Mouse (Mus musculus) cortical plate, adult 2 months (tissue): ENCODE results near the gene Vrk1. TPM values are rescaled to one million over a fixed set of nuclear protein-coding genes. Genes with fewer than 3 reads are reported as not detected.
A peak's percentile ranks its signal among the peaks of the same experiment; 100 is the strongest.

ENCODE experiments used
- H3K27ac ChIP-seq: fragments of 200-500 bp; 2 replicates; pipeline ENCODE4 v1.5.1; 2012; ENCODE audit warnings: low read length, control low read depth, inconsistent platforms; ENCODE audit not compliant: insufficient read depth
- H3K4me1 ChIP-seq: fragments of 200-500 bp; 2 replicates; pipeline ENCODE4 v1.6.1; 2011; ENCODE audit warnings: low read length; ENCODE audit not compliant: control insufficient read depth, insufficient read depth
- H3K4me3 ChIP-seq: fragments of 200-500 bp; 2 replicates; pipeline ENCODE4 v1.5.1; 2011; ENCODE audit warnings: mild to moderate bottlenecking, low read length, control low read depth; ENCODE audit not compliant: insufficient read depth
- CTCF ChIP-seq: fragments of 200-500 bp; IDR thresholded peaks from 2 replicates; pipeline ENCODE4 v1.5.1; 2011; ENCODE audit warnings: mild to moderate bottlenecking, control low read depth, low read length; ENCODE audit not compliant: insufficient read depth; ENCODE audit errors: extremely low read depth
- POLR2A ChIP-seq: fragments of 200-500 bp; IDR thresholded peaks from 2 replicates; pipeline ENCODE4 v1.6.1; 2011; ENCODE audit warnings: mild to moderate bottlenecking, low read length, control low read depth; ENCODE audit not compliant: insufficient read depth; ENCODE audit errors: extremely low read depth
- polyA plus RNA-seq: library from polyadenylated mRNA; depleted of rRNA; stranded (reverse); fragments of >200 nt; gene quantifications from 2 replicates; pipeline ENCODE4 v1.2.3, GENCODE M21; 2012; rRNA removed

Vrk1 gene
- polyA plus RNA-seq, result 14.0 and 15.5 TPM in 2 replicates

DNA sequence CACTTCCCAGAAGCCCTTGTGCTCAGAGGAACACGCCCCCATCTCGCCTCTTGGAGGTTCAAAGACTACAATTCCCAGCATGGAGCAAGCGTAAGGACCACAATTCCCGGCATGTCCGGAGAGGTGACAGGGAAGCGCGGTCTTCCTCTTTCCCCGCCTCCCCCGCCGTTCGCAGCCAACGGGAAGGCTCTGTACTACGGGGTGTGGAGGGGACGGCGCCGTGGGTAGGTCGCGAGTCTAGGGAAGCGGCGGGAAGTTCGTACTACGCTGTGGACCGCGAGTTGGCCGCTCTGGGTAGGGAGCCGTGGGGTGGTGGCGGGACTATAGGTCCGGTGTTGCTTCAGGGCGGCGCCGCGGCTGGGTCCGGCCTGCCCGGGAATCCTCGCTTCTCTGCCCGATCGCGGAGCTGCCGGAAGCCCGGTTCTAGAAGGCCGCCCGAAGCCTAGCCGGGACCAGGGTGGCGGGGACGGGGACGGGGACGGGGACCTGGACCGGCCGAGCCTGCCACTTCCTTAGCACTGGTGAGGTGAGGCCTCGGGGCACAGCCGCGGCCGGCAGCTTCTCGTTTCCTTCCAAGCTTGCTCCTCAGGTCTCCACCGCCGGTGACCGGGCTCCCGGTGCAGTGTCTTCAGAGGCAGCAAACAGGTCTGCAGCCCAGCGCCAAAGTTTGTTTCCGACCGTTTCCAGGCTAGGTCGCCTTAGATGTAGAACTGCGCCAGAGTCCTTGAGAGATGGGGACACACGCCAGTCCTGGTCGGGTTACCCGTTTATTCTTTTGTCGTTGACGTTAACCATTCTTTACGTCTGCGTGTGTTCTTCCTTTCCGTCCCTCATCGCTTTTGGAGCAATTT, at the start of gene Vrk1:
TSS of gene Vrk1 (plus strand) at position 164 of the 851 bp plus-strand sequence.
- TF ChIP-seq POLR2A, result no peak
- TF ChIP-seq CTCF, result no peak
- Histone ChIP-seq H3K4me1 (no peaks in the 10 kb centered on the region), H3K27ac (no peak within 1 kb of the TSS)

GRCm38 (mm10) chr12:105960592-105961330, 49.3 kb upstream of the Vrk1 start:
- 0 out of 2 replicates have a peak, but pooled peaks cover 2% of the 10 kb centered on the region for H3K4me1 ChIP-seq
- H3K4me3 ChIP-seq, result no peak overlapping the region
- no peak for TF ChIP-seq CTCF
- no peak for TF ChIP-seq POLR2A
- peak overlapping the region; percentile 31; the same call in 1 of the 2 replicates for H3K27ac ChIP-seq

More for the DNA sequence above, at the start of gene Vrk1:
- peak within 1 kb of the TSS; percentile 54 for H3K4me3 ChIP-seq

- no peak overlapping the region for H3K4me3 ChIP-seq
- H3K27ac ChIP-seq, result no peak overlapping the region
- no peaks in the 10 kb centered on the region for H3K4me1 ChIP-seq
- TF ChIP-seq POLR2A, result no peak
- TF ChIP-seq CTCF, result no peak
Measured at GRCm38 (mm10) chr12:105961667-105962066, 48.4 kb upstream of the Vrk1 start.

DNA sequence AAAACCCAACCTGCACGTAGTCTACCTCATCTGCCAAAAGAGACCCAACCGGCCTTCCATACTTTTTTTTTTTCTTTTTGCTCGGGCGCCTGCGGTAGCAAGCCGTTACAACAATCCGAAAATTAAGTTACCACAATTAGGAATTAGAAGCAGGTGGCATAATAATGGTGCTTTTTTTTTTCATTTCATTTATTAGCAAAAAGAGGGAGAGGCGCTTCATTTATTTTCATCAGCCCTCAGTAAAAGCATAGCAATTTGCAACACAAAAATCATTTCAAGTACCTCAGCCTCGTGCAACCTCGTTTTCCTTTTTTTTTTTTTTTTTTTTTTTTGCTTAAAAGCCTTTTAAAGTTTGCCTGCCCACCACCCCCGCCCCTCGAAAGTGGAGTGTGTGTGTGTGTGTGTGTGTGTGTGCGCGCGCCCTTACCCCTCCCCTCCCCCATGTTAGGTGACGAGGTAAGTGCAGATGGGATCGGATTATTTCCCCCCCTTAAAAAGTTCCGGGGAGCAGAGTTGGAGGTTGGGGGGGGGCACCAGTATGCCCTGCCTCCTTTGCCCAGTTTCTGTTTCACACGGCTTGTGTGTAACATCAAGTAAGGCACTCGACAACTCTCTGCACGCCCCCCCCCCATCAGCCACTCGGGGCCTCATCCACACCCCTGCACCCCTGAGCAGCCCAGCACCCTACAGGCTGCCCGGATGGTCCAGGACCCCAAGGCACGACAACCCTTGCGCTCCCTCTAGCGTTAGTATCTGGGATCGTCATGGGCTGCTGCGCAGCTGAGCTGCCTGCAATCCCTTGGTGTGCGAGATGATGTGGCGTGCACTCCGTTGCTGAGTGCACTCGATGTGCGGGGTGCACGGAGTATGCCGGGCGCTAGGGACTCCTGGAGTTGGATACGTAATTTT, 47.7 kb upstream of the Vrk1 start:
- no peaks in the 10 kb centered on the region for H3K4me1 ChIP-seq
- peak overlapping the region; percentile 30 for H3K4me3 ChIP-seq
- peak; percentile 96 for TF ChIP-seq CTCF
- TF ChIP-seq POLR2A, result no peak
- H3K27ac ChIP-seq, result no peak overlapping the region

GRCm38 (mm10) chr12:105963012-105963572, 46.9 kb upstream of the Vrk1 start:
- H3K4me1 ChIP-seq, result no peaks in the 10 kb centered on the region
- H3K4me3 ChIP-seq, result peak overlapping the region; percentile 30
- TF ChIP-seq POLR2A (no peak), CTCF (no peak)
- no peak overlapping the region for H3K27ac ChIP-seq

GRCm38 (mm10) chr12:105966887-105967637, 43.0 kb upstream of the Vrk1 start:
- no peaks in the 10 kb centered on the region for H3K4me1 ChIP-seq
- TF ChIP-seq POLR2A (no peak), CTCF (no peak)

GRCm38 (mm10) chr12:105967806-105968205, 42.2 kb upstream of the Vrk1 start:
- TF ChIP-seq CTCF (no peak), POLR2A (no peak)
- Histone ChIP-seq H3K4me1 (no peaks in the 10 kb centered on the region), H3K27ac (no peak overlapping the region), H3K4me3 (no peak overlapping the region)

More at GRCm38 (mm10) chr12:105966887-105967637, 43.0 kb upstream of the Vrk1 start:
- H3K27ac ChIP-seq, result no peak overlapping the region
- H3K4me3 ChIP-seq, result no peak overlapping the region

- no peak for TF ChIP-seq POLR2A
- no peak for TF ChIP-seq CTCF
- H3K4me1 ChIP-seq, result no peaks in the 10 kb centered on the region
- H3K4me3 ChIP-seq, result no peak overlapping the region
- no peak overlapping the region for H3K27ac ChIP-seq
Measured at GRCm38 (mm10) chr12:105971182-105971581, 38.8 kb upstream of the Vrk1 start.
